Mouse (Mus musculus): Measurements from ENCODE around the gene Gse1.
A peak's percentile ranks its signal among the peaks of the same experiment; 100 is the strongest.

Gse1 gene

DNA sequence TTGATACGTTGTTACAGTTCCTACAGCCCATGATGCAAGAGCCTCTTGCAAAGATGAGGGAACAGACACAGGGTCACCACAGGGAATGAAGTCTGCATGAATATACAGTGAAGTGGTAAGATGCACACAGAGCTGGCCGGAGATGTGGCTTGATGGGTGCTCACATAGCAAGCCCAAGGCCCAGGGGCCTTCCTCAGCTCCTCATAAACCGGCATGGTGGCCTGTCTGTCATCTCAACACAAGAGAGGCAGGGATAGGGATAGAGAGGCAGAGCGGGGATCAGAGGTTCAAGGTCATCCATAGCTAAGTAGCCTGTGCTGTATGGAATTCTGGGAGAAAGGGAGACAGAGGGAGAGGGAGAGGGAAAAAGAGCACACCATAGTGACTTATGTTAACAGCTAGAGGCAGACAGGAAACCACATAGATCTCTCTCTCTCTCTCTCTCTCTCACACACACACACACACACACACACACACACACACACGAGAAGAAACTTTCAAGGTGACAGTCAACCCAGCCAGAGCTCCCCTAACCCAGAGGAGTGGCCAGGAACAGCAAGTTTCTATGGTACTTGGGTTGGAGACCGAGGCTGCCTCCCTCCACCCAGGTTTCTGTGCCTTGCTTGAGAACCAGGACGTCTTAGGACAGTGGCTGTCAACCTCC, 175.5 kb downstream of the Gse1 start:
- no peak for TF ChIP-seq GATA4 (IDR thresholded peaks at IDR 0.05; ENCODE audit: insufficient replicate concordance, low read length)

DNA sequence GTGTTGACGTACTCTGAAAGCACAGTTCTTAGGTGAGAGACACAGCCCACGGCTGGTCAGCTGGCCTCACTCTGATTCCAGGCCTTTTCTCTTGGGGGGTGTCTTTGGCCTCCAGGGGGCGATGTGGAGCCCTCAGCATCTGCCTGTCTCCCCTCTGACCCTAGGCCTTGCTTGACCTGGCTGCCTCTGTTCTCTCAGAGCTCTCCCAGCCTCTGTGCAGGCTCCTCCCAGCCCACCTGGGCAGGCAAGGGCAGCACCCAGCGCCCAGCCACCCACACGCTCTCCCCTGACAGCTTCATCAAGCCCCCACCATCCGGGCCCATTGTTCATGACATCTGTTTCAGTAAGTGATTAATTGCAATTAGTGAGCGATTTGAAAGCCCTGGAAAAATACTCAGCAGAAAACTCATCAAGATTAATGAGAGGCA, 176.4 kb downstream of the Gse1 start:
- no peak for TF ChIP-seq GATA4 (IDR thresholded peaks at IDR 0.05; ENCODE audit: insufficient replicate concordance, low read length)

DNA sequence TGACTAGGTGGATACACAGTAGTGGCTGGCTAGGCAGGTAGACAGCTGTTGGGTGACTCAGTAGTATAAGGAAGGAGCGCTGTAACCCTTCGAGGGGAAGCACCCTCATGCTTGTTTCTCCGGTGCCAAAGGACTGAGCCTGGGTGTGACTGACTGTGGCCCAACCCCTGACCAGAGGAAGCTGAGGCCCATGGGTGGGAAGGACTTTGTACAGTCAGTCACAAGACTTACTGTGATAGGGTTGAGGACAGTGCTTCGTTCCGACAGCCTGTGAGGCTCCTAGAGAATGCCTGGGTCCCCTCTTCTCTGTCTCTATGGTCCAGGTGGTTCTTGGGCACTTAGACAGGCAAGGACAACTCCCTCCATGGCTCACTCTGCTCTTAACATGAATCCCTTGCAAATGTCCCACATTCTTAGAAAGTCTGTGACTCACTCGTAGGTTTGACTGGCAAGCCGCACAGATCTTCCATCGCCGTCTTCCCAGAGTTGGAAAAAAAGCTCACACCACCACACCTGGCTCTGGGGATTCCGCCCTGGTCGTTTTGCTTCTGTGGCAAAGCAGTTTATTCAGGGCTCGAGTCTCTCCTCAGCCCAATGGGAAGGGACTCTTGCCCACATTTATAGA, 177.9 kb downstream of the Gse1 start:
- no peak for TF ChIP-seq GATA4 (IDR thresholded peaks at IDR 0.05; ENCODE audit: insufficient replicate concordance, low read length)

DNA sequence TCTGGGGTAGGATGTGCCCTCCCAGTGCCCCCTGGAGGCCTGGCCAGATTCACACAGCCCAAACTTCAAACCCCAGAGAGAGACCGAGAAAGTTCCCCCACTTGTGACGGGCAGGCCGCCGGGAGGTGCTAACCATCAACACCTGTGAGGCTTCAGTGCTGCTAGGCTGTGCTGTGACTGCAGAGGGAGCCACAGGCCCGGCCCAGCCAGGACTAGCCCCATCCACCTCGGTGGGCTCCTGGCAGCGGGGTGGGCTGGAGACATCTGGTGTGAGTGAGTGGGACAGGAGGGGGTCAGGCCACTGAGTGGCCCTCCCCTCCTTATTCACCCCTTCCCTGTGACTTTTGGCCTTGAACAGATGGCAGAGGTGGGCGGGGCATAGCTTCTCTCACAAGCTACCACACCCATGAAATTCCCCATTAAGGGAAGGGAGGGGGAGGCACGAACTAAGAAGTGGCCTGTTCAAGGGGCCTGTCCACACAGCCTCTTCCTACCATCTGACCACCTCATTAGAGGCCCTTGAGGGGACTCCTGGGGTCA, 179.5 kb downstream of the Gse1 start:
- no peak for TF ChIP-seq GATA4 (IDR thresholded peaks at IDR 0.05; ENCODE audit: insufficient replicate concordance, low read length)

GRCm38 (mm10) chr8:120408241-120409215, 180.3 kb downstream of the Gse1 start:
- TF ChIP-seq GATA4 (IDR thresholded peaks at IDR 0.05; ENCODE audit: insufficient replicate concordance, low read length): no peak; the same call in 1 of the 2 replicates

DNA sequence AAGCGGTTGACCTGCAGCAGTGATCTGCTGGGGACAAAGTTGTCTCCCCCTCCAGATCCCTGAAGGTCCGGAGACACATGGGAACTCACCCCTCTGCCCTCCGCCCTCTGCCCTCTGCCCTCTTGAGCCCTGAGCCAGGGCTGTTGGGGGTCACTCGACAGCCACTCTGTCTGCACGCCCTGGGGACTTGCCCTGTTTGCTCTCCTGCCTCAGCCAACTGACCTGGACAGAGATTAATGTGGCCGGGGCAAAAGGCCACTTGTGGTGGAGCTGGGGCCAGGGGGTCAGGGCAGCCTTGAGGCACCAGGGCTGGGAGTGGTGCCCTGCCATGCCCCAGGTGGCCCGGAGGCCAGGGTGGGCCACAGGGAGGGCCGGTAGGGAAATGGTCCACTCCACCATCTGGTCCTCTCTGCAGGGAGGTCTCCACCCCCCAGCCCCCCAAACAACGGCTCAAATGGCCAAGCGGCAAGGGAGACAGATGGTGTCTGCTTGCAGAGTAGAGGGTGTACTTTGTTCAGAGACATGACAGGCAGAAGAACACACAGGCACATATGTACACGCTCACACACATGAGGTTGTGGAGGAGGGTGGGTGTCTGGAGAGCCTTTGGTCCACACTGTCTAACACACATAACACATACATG, 181.2 kb downstream of the Gse1 start:
- TF ChIP-seq GATA4 (IDR thresholded peaks at IDR 0.05; ENCODE audit: insufficient replicate concordance, low read length): peak; percentile 74; the same call in 1 of the 2 replicates

DNA sequence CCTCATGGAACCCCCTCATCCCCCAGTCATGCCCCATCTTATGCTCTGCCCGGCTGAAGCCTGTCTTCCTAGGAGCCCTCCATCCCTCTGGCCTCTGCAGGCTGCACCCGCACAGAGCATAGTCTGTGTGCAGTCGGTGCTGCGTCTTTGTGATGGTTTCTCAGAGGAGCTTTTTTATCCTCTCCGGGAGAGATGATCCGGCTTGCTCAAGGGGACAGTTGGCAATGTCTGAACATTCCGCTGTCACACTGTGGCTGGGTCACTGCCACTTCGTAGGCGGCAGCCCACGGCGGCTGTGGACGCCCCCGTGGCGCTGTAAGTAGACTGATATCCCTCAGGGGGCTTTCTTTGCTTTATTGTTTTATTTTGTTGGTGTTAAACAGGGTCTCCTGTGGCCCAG, 182.8 kb downstream of the Gse1 start:
- TF ChIP-seq GATA4 (IDR thresholded peaks at IDR 0.05; ENCODE audit: insufficient replicate concordance, low read length): no peak

DNA sequence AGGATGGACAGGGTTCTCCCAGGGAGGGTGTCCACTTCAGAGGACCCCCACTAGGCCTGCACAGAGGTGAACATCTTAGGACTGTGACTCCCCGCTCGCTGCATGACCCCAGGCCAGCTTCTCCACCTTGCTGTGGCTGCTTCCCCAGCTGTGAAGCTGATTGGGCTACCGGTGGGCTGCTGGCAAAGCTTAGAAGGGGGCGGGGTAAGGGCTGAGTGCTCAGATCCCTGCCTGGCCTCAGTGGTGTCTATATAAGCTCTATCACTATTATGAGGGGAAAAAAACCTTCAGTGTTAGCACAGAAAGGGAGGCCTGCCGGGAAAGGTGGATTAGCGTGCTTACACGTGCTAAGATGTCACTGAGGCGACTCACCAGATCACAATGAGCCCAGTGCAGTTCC, 183.6 kb downstream of the Gse1 start:
- no peak for TF ChIP-seq GATA4 (IDR thresholded peaks at IDR 0.05; ENCODE audit: insufficient replicate concordance, low read length)

DNA sequence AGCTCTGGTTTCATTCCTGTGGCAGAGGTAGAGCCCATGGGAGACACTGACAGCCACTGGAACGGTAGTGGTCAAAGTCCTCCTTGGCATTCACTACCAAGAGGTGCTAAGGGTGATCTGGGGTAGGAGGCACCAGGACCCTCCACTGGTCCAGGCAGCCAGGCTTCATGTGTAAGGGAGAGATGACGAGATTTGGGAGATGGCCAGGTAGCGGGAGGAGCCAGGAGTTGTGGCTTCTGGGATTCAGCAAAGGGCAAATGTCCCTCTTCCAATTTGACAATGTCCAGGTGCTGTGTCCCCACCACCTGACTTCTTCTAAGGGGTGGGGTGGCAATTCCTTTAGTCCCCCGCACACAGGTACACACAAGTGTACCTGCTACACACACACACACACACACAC, 184.1 kb downstream of the Gse1 start:
- no peak for TF ChIP-seq GATA4 (IDR thresholded peaks at IDR 0.05; ENCODE audit: insufficient replicate concordance, low read length)

GRCm38 (mm10) chr8:120412911-120413625, 184.8 kb downstream of the Gse1 start:
- no peak for TF ChIP-seq GATA4 (IDR thresholded peaks at IDR 0.05; ENCODE audit: insufficient replicate concordance, low read length)

DNA sequence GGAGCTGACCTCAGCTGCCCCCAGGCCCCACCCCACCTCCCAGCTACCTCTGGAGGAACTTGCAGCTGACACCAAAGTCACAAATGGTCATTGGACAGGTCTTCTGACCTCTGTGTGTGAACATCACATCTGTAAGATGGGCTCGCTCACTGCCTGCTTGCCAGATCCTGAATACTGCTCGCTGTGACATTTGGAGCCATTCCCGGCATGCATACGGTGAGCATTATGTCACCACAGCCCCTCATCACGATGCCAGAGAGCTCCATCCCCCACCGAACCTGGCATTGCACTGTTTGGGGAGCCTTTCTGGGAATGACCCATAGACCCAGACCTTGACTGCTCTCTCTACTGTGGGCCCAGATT, 185.4 kb downstream of the Gse1 start:
- no peak for TF ChIP-seq GATA4 (IDR thresholded peaks at IDR 0.05; ENCODE audit: insufficient replicate concordance, low read length)

DNA sequence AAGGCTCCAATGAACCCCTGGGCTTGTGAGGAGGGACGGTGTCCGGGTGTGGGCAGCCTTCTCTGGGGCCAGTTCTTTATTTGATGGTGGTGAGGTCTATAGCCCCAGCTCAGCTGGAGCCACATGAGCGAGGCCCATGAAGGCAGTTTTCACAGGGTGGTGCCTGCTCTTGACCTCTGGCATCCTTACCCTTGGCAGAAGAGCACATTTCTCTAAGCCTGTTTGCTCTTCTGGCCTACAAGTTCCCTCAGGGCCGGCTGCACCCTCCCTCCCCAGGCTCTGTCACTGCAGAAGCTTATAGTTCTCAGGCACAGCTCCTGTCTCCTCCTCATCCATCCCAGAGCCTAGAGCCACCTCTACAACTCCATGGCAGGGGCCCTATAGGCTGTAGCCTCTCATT, 186.0 kb downstream of the Gse1 start:
- TF ChIP-seq GATA4 (IDR thresholded peaks at IDR 0.05; ENCODE audit: insufficient replicate concordance, low read length): no peak

DNA sequence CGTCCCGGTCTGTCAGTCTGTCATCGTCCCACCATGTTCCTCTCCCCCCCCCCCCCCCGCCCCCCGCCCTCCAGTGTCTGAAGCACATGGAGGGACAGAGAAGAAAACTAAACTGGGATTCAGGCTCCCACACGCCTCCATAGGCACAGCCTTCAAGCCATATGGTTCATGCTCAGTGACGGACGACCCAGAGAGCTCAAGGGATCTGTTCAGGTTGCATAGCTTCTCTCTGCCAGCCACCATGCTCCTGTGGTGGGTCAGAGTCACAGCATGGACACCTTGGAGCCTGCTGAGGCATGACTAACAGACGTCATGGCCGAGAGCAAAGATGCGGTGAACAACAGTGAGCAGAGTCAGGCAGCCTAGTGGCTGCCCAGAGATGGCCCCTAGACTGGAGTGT, 187.2 kb downstream of the Gse1 start:
- TF ChIP-seq GATA4 (IDR thresholded peaks at IDR 0.05; ENCODE audit: insufficient replicate concordance, low read length): no peak

DNA sequence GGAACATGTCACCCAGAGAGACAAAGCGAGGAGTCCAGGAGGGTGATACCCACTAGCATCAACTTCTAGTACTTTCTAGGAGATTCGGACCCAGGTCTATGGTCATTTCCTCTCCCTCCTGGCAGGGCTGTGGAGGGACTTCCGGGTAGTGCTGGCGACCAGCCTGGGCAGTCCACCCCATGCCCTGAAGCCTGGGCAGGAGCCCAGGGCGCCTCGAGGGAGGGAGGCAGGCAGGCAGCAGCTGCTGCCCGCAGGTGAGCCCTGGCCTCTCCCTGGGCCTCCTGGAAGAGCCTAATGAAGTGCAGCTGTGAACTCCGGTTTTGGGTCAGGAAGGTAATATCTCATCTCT, 187.9 kb downstream of the Gse1 start:
- TF ChIP-seq GATA4 (IDR thresholded peaks at IDR 0.05; ENCODE audit: insufficient replicate concordance, low read length): no peak
